Mouse (Mus musculus): Measurements from ENCODE around the gene Olig3.
"Not testable (repeated sequence)": the region's sequence is repeated elsewhere in the genome, so short reads cannot be mapped to it uniquely, and the experiment has no call there.

The Olig3 gene

DNA sequence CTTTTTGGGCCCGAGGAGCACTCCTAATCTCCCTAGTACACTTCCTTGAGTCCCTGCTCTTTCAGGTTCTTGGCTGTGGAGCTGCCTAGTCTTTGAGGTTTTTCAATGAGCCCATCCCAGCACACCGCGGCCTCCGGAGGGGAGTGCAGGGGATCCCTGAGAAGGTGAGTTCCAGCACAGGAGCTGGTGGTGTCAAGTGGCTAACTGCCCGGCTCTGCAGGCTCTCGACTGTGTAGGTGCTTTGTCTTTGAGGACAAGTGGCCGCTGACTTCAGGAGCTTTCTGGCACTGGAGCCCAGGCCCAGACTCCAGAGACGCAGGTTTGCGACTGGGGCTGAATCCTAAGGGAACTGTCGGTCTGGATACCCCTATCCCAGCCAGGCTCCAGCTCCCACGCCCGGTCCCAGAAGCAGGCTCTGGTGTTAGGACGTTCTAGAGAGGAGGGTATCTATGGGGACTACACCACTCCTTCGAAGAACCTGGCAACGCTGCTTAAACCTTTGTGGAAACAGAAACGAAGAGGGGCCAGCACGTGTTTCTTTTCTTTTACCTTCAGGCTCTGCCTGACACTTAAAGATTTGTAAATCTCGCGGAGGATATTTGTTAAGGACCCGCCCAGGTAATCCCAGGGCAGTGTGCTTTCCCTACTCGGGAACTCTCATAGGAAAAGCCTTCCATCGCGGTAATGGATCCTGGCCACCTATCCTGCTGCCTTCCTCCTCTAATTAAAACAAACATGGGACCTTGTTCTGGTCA lies 5.4 kb downstream of the Olig3 start:
- DNase-seq (ENCODE audit: low read depth): peak; percentile 21

- no peak for DNase-seq (ENCODE audit: low read depth)
These were observed 5.9 kb downstream of the Olig3 start for GRCm38 (mm10) chr10:19362294-19362590.

- peak; percentile 35 for DNase-seq (ENCODE audit: low read depth)
These were observed 6.5 kb downstream of the Olig3 start for GRCm38 (mm10) chr10:19362861-19363260.

- DNase-seq (ENCODE audit: low read depth): peak; percentile 8
These were observed 7.0 kb downstream of the Olig3 start for GRCm38 (mm10) chr10:19363365-19363764.

DNA sequence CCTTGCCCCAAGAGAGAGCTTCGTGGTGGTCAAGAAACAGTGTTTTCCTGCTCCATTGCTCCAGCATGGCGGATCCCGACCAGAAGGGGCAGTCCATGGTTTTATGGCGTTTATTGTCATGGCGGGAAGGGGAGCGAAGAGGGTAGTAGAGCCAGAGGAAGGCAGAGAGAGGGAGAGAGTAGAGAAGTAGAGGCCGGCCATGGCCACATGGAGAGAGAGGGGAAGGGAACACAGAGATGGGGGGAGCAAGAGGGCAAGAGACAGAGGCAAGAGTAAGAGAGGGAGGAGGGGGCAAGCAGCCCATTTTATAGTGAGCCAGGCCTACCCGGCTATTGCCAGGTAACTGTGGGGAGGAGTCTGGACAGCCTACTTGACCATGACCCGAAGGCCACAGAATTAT lies 12.8 kb downstream of the Olig3 start:
- no peak for DNase-seq (ENCODE audit: low read depth)

DNA sequence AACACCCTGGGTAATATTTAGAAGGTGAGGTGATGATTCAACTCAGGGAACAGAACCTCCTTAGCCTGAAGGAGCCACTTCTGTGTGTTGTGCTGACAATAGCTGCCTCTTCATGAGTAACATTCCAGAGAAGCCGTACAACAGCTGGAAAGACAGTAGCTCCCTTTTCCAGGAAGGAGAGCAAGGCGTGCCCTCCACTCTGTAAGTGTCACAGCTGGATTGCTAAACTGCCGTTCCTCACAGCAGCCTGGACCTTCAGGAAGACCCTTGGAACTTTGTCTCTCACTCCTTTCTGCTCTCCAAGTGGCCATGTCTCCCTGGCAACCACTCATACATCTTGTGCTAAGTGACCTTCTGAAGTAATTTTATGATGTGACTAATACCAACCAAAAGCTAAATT lies 13.8 kb downstream of the Olig3 start:
- no peak for DNase-seq (ENCODE audit: low read depth)

DNA sequence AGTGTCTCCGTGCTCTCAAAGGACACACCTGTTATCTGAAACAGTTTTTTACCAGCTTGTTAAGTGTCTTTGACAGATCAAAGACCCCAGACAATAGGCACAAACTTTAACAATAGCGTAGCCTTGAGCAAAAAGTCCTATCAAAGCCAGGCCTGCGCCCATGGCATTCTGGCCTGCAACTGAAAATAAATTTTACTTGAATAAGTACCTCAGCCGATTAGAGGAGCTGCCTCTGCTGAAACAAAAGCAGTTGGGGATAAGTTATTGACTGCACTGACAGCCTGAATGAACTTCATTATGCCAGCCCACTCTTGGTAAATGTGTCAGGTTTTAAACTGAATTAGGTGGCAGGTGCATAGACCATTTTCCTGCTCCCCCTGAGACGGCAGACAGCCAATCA lies 15.9 kb downstream of the Olig3 start:
- no peak for DNase-seq (ENCODE audit: low read depth)

DNA sequence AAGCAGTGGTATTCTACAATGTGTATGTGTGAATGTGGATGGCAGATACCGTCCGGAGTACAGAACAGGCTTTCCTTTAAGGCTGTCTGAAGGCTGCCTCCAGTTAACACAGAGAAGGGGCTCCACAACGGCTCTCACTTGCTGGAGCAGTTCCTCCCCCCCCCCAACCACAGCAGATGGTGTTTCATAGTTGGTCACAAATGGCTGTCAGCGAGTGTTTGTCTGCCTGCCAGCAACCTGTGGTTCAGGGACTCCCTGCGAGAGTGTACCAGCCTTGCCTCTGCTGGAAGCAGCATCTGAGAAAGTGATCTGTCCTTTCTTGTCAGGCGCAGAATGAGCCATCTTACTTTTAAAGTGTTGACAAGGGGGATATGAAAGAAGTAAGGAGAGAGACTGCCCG lies 17.5 kb downstream of the Olig3 start:
- no peak for DNase-seq (ENCODE audit: low read depth)

DNA sequence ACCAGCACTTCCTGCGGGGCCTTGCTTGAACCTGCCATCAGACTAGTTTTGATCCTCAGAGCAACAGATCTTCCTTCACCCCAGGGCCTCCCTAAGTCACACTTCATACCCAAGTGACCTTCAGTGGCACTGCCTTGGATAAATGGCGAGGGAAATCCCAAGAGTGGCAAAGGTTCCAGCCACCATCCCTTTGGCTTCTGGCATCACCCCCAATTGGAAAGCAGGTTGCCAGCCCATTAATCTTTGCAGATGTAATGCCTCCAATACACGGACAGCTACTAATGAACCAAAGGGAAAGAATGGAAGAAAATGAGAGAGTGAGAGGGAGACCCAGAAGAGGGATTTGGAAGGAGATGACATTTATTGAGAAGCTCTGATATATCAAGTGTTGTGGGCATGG lies 18.0 kb downstream of the Olig3 start:
- no peak for DNase-seq (ENCODE audit: low read depth)

- DNase-seq (ENCODE audit: low read depth): no peak
These were observed 19.5 kb downstream of the Olig3 start for GRCm38 (mm10) chr10:19375838-19376237.

GRCm38 (mm10) chr10:19380971-19381370 lies 24.6 kb downstream of the Olig3 start:
- DNase-seq (ENCODE audit: low read depth): not testable (repeated sequence)

- no peak for DNase-seq (ENCODE audit: low read depth)
These were observed 27.8 kb downstream of the Olig3 start for GRCm38 (mm10) chr10:19384176-19384575.

- peak; percentile 14 for DNase-seq (ENCODE audit: low read depth)
These were observed 35.5 kb downstream of the Olig3 start for GRCm38 (mm10) chr10:19391819-19392218.

DNA sequence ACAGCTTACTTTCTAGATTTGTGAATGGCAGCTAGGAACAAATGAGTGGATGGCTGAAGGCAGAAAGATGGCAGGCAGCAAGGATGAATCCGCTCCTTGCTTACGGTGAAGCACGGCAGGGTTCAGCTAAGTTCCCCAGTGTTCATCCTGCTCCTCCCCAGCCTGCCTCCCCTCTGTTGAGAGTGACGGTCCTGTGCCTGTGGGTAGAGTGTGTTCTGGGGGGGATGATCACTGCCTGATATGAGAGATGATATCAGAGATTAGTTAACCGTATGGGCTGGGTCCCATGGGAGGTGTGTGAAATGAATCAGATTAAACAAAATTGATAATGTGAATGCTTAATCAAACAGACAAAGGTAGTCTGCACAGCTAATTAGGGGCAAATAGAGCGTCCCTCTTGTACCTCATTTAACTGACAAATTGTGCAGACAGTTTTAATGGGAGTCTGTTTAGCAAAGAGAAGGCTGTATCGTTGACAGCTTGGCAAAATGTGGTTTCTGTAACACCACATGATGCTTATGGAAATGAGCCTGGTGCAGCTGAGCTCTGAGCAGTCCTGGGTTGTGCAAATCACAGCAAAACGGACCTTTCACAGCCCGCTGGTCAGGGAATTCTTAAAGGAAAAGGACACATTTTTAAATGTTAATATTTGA lies 40.3 kb downstream of the Olig3 start:
- no peak for DNase-seq (ENCODE audit: low read depth)

- no peak for DNase-seq (ENCODE audit: low read depth)
These were observed 41.1 kb downstream of the Olig3 start for GRCm38 (mm10) chr10:19397396-19397795.

DNA sequence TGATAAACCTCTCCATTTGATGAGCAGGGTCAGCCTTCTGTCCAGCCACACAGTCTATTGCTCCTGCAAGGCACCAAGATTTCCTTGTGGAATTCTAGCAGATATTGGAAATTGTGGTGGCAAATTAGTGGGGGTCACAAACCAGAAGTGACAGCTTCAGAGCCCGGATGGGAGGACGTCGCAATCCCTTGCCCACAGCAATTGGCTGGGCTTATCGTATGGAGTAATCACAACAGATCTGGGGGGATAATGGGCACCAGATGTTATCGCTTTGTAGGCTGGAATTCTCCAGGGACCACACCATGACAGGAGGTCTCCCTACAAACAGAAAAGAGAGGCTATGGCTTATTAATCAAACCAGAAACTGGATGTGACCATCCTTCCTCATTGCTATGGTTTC lies 44.8 kb downstream of the Olig3 start:
- DNase-seq (ENCODE audit: low read depth): no peak

DNA sequence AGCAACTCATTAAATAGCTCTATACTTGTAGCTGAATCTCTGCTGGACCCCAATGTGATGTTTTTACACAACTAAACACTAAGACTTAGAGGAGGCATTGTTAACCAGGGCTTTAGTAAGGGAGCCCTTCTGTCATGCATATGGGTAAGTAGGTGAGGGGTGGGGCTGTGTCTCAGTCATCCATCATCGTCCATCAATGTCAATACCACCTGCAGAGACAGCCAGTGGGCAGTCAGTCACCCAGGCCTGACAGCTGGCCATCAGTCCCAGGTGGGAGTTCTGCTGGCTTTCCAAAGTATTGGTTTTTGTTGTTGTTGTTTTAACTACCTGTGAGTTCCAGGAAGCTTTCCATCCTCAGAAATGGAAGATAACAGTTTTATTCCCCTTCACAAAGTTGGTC lies 48.1 kb downstream of the Olig3 start:
- DNase-seq (ENCODE audit: low read depth): no peak

DNA sequence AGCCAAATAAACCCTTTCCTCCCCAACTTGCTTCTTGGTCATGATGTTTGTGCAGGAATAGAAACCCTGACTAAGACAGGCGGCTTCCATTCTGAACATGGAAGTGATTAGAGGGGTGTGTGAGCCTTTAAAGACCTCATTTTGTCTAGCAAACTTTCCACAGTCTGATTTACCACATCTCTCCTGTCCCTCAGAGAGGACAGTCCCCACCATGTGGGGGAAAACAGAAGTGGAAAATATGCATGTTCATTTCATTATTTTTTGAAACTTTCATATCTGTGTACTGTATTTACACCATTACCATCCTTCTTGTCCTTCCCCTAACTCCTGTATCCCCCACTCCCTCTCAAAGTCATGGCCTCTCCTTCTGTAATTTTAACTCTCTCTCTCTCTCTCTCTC lies 49.6 kb downstream of the Olig3 start:
- no peak for DNase-seq (ENCODE audit: low read depth)

DNA sequence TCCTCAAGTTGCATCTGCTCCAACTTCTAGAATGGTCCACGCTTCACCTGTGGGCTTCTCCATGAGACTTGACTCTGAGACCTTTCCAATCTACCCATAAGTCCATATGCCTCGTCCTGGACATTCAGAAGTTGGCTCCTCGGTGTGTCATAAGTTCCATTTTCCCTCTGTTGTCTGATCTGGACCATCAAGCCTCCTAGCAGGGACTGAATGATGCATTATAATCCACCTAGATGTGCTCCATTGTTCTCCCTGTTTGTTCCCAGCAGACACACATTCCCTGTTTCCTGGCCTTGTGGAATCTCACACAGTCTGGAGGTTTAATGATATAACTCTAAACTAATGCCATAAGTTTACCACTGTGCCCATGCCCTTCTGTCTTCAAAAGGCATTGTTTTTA lies 50.8 kb downstream of the Olig3 start:
- DNase-seq (ENCODE audit: low read depth): no peak
